Mouse (Mus musculus) T-helper 2 cell (primary cell): ENCODE results near the gene Tnfrsf23.
"Not testable (repeated sequence)": the region's sequence is repeated elsewhere in the genome, so short reads cannot be mapped to it uniquely, and the experiment has no call there.

Experiments
- in situ Hi-C: fragments of 300-600 bp; cut with MboI, MseI; formaldehyde crosslinking; loops from one replicate; pipeline ENCODE4 v1.15.1; 2025; ENCODE audit warnings: high pct_unique_total_duplicates

Gene Tnfrsf23

DNA sequence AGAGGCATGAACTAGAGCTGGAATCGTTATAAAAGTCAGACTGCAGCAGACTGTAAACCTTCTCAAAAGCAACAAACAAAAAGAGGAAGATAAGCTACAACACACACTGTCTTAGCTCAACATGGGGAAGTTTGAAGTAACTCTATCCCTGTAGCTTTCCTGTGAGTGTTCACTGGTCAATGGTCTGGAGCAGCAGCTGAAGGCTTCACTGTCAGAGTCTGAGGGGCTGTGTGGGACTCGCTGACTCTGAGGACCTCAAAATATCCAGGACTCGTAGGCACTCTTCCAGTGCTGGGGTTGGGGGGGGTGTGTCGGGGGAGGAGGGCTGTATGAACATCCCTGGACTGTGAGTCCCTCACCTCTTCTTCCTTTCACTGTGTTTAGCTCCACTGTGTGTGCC lies 519 bp upstream of the Tnfrsf23 start:
- in situ Hi-C loops, result not testable (repeated sequence)

DNA sequence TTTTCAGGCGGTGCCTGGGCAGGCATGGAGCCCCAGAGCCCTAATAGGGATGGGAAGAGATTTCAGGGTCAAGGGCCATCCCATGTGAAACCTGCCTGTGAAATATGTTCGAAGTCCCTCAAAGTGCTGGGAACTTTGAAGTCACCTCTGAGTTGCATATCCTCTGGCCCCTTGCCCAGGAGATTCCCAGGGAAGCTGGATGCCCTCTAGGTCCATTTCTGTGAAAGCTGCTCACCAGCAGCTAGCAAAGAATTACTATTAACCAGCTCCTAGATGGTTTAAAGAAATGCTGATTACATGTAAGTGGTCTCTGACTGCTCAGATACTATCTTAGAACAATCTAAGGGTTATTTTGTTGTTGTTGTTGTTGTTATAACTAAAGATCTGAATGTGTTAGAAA lies 1.1 kb downstream of the Tnfrsf23 start:
- in situ Hi-C loops, result not testable (repeated sequence)

DNA sequence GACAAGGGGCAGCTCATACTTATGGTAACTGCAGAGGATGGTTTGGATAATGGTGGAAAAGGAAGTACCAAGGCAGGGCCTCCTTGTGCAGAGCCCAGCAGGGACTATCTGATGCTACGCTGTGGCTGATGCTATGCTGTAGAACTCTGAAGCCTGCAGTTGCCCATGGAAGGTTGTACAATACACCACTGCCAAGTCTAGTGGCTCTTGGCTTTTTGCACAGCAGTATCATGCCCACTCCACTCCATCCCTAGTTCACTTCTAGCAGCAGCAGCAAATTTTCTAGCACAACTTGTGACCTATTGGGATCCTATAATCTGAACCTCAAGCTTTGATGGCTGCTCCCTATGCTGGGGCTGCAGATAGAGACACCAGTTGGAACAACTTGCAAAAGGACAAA lies 4.1 kb downstream of the Tnfrsf23 start:
- in situ Hi-C loops, result no loop called here

DNA sequence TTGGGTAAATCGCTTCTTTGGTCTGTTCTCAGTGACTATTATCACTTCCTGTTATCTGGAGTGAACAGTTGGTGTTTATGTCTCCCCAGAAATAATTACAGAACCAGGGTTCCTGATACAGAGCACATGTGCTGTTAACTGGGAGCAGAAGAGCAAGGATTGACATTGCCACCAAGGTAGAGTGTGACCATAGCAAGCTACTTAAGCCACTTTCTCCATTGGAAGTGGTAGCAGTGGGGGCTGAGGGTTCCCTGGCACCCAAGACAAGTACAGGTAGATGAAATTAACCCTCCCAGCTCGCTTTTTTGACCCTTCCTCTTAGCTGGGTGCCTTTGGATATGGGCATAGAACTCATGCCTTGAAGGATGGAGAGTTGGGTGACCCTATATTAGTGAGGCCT lies 4.8 kb downstream of the Tnfrsf23 start:
- in situ Hi-C loops, result not testable (repeated sequence)

DNA sequence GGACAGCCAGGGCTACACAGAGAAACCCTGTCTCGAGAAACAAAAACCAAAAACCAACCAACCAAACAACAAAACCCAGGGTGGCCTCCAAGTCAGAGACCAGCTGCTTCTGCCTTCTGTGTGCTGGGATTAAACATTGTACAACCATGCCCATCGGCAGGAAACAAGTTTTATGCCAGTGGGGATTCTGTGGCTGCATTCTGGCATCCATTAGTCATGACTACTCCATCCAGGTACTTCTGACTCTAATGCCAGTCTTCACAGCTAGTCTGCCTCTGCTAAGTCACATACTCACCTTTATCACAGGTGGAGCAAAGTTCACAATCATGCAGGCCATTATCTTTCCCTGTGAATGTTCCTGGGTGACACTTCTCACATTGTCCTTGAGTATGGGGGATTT lies 6.0 kb downstream of the Tnfrsf23 start:
- in situ Hi-C loops, result not testable (repeated sequence)

DNA sequence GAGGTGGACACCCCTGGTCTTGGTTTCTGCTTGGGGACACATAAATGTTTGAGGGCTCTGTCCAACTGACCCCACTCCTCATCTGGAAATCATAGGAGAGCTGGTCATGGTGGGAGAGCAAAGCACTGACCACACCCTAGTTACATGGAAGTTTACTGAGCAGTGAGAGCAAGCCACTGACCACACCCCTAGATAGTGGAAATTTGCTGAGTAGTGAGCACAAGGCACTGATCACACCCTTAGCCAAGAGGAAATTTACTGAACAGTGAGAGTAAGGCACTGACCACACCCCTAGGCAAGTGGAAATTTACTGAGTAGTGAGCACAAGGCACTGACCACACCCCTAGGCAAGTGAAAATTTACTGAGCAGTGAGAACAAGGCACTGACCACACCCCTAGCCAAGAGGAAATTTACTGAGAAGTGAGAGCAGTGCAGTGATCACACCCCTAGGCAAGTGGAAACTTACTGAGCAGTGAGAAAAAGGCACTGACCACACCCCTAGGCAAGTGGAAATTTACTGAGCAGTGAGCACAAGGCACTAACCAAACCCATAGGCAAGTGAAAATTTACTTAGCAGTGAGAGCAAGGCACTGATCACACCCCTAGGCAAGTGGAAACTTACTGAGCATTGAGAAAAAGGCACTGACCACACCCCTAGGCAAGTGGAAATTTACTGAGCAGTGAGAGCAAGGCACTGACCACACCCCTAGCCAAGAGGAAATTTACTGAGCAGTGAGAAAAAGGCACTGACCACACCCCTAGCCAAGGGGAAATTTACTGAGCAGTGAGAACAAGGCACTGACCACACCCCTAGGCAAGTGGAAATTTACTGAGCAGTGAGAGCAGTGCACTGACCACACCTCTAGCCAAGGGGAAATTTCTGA lies 19.0 kb downstream of the Tnfrsf23 start:
- in situ Hi-C loops, result no loop called here

DNA sequence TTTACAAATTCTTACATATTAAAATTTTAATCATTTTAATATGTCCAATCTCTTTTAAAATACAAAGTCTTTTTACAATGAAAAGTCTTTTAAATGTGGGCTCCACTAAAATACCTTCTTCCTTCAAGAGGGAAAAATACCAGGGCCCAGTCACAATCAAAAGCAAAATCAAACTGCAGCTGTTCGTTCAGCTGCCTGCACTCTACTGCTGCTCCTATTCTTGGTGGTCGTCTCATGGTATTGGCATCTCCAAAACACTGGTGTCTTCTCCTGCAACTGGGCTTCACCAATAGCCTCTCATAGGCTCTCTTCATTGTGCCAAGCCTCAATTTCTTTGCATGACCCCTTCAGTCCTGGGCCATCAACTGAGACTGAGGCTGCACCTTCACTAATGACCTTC lies 22.2 kb downstream of the Tnfrsf23 start:
- in situ Hi-C loops, result no loop called here

DNA sequence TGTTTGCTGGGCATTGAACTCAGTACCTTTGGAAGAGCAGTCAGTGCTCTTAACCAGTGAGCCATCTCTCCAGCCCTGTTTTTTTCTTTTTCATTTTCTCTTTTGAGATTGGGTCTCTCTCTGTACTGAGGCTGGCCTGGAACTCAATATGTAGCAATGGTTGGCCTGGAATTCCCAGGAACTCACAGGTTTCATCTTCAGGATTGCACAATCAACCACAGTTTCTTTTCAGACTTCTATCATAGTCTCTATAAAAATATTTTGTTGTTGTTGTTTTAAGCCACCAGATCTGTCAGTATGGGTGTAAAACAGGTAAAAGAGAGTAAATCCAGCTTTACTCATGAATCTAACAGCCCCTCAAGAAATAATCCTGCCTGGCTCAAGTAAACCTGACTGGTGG lies 24.9 kb downstream of the Tnfrsf23 start:
- in situ Hi-C loops, result no loop called here

DNA sequence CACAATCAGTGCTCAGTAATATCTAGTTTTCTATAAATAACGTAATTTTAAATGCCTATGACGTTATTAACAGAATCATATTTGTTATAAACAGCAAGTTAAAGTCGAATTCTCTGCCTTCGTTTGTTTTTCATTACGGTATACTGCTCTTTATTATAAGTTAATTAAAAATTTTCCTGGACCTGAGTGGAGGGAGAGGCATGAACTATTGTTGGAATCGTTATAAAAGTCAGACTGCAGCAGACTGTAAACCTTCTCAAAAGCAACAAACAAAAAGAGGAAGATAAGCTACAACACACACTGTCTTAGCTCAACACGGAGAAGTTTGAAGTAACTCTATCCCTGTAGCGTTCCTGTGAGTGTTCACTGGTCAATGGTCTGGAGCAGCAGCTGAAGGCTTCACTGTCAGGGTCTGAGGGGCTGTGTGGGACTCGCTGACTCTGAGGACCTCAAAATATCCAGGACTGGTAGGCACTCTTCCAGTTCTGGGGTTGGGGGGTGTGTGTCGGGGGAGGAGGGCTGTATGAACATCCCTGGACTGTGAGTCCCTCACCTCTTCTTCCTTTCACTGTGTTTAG lies 35.8 kb downstream of the Tnfrsf23 start:
- in situ Hi-C loops, result not testable (repeated sequence)

DNA sequence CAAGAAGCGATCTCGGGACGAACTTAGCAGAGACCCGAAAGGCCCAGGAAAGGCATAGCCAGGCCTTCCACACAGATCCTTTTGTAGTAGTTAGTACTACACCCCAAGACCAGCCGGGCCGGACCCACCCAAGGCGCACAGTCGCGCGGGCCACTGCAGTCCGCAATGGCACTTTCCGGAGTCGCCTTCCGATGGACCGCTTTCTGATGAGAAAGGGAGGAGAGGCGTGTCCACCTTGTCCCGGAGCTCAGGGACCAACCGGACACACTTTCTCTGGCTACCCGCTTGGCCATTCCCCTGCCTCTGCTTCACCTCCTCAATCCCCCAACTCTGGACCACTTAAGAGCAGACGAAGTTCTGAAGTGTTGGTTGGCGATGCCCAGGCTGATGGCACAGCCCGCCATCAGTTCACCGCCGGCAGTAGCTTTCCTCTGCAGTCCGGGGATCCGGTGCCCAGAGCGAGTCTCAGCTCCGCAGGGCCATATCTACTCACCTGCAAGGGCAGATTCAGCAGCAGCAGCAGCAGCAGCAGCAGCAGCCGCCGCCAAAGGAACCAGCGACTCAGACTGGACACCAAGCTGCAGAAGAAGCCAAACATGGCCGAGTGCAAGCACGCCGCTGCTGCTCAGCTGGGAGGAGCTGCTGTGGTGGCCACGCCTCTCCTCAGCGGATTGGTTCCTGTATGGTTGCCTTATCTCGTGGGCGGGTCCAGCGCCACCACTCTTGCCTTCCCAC lies 36.5 kb downstream of the Tnfrsf23 start, which contains the start of gene Tnfrsf22:
Gene Tnfrsf22, minus strand, starts transcription at position 628 of the 735 bp plus-strand sequence.
- in situ Hi-C loops, result no loop called here

DNA sequence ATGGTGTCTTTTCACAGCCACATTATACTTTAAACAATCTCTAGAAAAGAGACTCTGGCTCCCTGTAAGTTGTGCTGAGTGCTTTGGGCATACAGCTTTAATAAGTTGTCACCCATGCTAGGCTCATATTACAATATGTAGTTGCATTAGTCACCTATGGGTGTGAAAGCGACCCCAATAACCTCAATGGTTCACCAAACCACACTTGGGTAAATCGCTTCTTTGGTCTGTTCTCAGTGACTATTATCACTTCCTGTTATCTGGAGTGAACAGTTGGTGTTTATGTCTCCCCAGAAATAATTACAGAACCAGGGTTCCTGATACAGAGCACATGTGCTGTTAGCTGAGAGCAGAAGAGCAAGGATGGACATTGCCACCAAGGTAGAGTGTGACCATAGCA lies 41.7 kb downstream of the Tnfrsf23 start:
- in situ Hi-C loops, result not testable (repeated sequence)

DNA sequence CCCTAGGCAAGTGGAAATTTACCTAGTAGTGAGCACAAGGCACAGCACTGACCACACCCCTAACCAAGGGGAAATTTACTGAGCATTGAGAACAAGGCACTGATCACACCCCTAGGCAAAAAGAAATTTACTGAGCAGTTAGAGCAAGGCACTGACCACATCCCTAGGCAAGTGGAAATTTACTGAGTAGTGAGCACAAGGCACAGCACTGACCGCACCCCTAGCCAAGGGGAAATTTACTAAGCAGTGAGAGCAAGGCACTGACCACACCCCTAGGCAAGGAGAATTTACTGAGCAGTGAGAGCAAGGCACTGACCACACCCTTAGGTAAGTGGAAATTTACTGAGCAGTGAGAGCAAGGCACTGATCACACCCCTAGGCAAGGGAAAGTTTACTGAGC lies 49.0 kb downstream of the Tnfrsf23 start:
- in situ Hi-C loops, result no loop called here

DNA sequence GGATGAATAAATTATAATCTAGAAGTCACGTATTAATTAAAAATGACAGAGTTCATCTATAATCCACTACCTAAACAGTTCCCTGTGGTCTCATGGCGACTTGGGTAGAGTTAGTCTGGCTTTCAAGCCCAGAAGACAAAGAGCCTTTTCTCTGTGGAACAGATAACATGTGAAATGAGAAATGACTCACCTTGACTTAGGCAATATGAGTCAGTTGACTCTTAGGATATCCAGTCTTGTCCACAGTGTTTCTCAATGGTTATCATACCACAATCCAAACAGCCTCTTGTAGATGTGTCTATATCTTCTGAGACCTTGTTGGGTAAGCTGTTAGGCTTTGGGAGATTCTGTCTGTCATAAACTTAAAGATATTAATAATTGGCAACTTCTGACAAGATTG lies 54.2 kb downstream of the Tnfrsf23 start:
- in situ Hi-C loops, result no loop called here

DNA sequence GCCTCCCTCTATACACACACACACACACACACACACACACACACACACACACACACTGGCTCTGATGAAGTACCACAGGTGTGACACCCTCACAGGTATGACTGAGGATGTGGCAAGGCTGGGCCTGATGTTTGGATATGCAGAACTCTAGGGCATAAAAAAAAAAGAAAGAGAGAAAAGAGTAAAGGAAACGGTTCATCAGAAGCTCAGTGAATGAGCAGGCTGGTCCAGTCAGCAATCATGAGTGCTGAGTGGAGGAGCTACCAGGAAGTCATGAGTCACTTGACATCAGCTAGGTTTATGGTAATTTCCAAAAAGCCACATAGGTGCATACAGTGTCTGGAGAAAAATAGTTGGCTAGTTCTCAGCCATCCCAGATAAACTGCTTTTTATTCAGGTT lies 56.2 kb downstream of the Tnfrsf23 start:
- in situ Hi-C loops, result loop anchor here (10.0 kb wide), 1 partner anchor 1515 kb away; no protein-coding TSS in a partner anchor

DNA sequence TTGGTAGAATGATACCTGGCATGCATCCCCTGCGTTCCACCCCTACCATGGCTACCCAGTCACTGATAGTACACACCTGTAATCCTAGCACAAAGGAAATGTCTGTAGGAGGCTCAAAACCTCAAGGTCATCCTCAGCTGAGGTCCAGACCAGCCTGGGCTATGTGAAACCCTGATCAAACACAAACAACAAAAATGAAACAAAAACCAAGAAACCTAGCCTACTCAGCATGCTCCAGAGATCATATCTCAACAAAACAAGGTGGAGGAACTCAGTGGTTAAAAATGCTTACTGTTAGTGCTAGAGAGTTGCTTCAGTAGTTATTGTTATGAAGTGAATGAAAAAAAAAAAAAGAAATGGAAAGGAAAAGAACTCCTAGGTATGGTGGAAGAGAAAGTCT lies 57.1 kb downstream of the Tnfrsf23 start, which contains the start of gene Tnfrsf26:
Gene Tnfrsf26, minus strand, starts transcription at position 183 of the 400 bp plus-strand sequence.
- in situ Hi-C loops, result loop anchor here (10.0 kb wide), 1 partner anchor 1514 kb away; no protein-coding TSS in a partner anchor

DNA sequence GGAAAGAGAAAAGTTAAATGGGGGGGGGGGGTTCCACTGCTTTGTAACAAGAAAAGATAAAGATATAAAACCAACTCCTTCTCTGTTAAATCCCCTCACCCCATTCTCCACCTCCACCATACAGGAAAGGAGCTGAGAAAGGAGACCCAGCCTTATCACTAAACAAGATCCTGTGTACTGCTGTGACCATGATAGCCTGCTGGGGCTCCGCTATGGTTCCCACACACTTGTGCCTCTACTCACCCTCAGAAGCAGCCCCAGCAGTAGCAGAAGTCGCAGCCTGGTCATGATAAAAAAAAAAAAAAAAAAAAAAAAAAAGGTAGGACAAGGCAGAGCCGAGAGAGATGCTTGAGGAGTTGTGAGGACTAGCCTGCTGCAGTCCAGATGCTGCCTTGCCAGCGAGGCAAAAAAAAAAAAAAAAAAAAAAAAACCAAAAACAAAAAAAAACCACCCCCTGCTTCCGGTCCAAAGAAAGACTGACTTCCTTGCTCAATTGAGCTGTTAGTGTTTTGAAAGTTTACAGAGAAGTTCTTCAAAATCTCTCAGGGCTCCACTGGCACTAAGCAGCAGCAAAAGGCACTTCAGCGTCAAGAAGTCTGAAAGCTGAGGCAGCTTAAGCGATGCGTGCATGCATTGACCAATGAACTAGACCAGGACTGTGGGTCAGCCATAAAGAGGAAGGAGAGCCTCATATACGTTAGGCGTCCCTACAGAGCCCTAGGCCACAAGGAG lies 58.0 kb downstream of the Tnfrsf23 start:
- in situ Hi-C loops, result loop anchor here (10.0 kb wide), 1 partner anchor 1513 kb away; no protein-coding TSS in a partner anchor

DNA sequence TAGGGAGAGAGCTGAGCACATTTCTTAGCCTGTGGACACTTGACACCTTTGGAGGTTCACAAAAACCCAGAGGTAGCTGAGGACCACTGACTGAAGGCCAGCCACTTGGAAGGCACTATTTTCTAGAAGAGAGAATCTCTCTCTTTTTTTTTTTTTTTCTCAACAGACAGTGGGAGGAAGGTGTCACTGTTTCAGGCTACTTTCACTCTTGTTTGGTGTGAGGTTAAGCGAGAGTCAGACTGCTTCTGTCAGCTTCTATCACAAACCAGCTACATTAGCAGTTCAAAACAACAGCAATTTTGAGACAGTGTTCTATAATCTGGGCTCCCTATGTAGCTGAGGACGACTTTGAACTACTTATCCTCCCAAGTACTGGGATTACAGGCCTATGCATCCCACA lies 59.5 kb downstream of the Tnfrsf23 start:
- in situ Hi-C loops, result loop anchor here (10.0 kb wide), 1 partner anchor 1511 kb away; no protein-coding TSS in a partner anchor

DNA sequence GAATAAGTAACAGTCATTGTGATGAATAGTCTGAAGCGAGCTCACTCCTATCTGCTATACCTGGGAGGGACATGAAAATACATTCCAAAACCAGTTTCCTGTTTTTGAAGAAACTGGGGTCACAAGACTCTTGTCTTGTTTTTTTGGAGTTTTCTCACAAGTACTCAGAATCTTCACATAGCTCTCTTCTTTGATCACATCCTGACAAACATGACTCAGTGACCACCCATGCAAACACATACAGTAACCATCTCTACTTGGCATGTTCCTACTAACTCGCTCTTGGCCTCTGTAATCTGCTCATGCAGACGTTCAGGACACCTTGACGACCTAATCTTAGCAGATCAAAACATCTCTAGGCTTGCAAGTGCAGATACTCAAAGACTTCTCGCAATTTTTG lies 60.5 kb downstream of the Tnfrsf23 start:
- in situ Hi-C loops, result loop anchor here (10.0 kb wide), 1 partner anchor 1510 kb away; no protein-coding TSS in a partner anchor

DNA sequence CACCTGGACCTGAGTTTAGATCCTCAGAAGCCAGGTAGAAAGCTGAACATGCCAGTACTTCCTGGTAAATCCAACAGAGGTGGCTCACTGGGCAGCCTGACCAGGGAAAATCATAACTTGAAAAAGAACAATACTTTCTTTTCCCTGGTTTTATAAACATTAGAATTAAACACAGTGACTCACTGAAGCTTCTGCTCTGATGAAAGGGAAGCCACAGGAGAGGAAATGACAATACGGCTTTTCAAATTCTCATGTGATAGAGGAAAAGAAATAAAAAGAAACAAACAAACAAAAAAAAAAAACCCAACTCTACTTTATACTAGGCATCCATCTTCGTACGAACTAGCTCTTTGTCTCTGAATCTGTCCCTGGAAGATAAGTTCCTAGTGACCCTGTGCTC lies 61.1 kb downstream of the Tnfrsf23 start:
- in situ Hi-C loops, result loop anchor here (10.0 kb wide), 1 partner anchor 1510 kb away; no protein-coding TSS in a partner anchor

DNA sequence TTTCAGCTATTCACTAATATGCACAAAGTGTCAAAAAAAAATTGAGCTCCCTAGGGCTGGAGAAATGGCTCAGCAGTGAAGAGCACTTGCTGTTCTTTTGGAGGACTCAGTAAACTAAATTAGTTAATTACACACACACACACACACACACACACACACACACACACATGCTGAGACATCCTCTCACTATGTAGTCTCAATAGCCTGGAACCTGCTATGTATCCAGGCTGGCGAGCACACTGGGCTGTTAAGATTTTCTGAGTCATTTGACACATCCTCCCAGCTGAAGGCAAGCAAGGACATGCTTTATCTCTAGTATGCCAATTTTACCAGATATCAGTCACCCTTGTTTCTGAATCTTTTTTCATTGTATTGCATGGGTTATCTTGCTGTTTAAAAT lies 64.7 kb downstream of the Tnfrsf23 start:
- in situ Hi-C loops, result loop anchor here (10.0 kb wide), 1 partner anchor 1506 kb away; no protein-coding TSS in a partner anchor
